Mouse (Mus musculus) stomach, postnatal 0 days (tissue): Measurements from ENCODE around the gene Wfs1. TPM values are rescaled to one million over a fixed set of nuclear protein-coding genes. Genes with fewer than 3 reads are reported as not detected.

Experiments
- ATAC-seq: fragments of 200-750 bp; cut with Nextera tagmentation; 2 replicates; pipeline ENCODE4 v1.8.0; 2017; ENCODE audit not compliant: low FRiP score, low TSS enrichment
- DNase-seq: peaks from one replicate; pipeline ENCODE4 v3.0.0-alpha.2; 2016; ENCODE audit warnings: low spot score
- H3K27ac ChIP-seq: fragments of 300-500 bp; sonication (generic); replicated peaks from 2 replicates; pipeline ENCODE4 v1.5.1; 2014; ENCODE audit warnings: mild to moderate bottlenecking, control low read depth
- H3K27me3 ChIP-seq: fragments of 300-500 bp; sonication (generic); 2 replicates; pipeline ENCODE4 v1.6.1; 2014; ENCODE audit warnings: low read length; ENCODE audit not compliant: control insufficient read depth, insufficient read depth
- H3K36me3 ChIP-seq: fragments of 300-500 bp; sonication (generic); 2 replicates; pipeline ENCODE4 v1.6.1; 2014; ENCODE audit warnings: low read length, mixed read lengths; ENCODE audit not compliant: control insufficient read depth, insufficient read depth
- H3K4me1 ChIP-seq: fragments of 300-500 bp; sonication (generic); replicated peaks from 2 replicates; pipeline ENCODE4 v1.6.1; 2014; ENCODE audit warnings: antibody characterized with exemption; ENCODE audit not compliant: control insufficient read depth, insufficient read depth
- H3K4me2 ChIP-seq: fragments of 300-500 bp; sonication (generic); replicated peaks from 2 replicates; pipeline ENCODE4 v1.6.1; 2014; ENCODE audit warnings: low read depth, mild to moderate bottlenecking, control low read depth, moderate library complexity
- H3K4me3 ChIP-seq: fragments of 300-500 bp; sonication (generic); 2 replicates; pipeline ENCODE4 v1.5.1; 2014; ENCODE audit warnings: low read depth, low read length, control low read depth
- H3K9ac ChIP-seq: fragments of 300-500 bp; sonication (generic); 2 replicates; pipeline ENCODE4 v1.6.1; 2014; ENCODE audit warnings: mild to moderate bottlenecking, low read length, control low read depth, mixed read lengths
- H3K9me3 ChIP-seq: fragments of 300-500 bp; sonication (generic); 2 replicates; pipeline ENCODE4 v1.6.1; 2016; ENCODE audit warnings: low read length; ENCODE audit not compliant: control insufficient read depth
- CTCF ChIP-seq: IDR thresholded peaks from 2 replicates; pipeline ENCODE4 v1.5.1; 2016; ENCODE audit warnings: antibody characterized with exemption, low read depth, mild to moderate bottlenecking, moderate library complexity
- EP300 ChIP-seq: optimal IDR thresholded peaks from 2 replicates; pipeline ENCODE3; 2016; ENCODE audit warnings: antibody characterized with exemption
- WGBS: fragments of 180-500 bp; shearing (Covaris S2); extraction: QIAGEN DNeasy Blood & Tissue Kit; methylation state at CpG from one replicate; pipeline ENCODE4 v1.1.7; 2014; 5-methylcytosine and 5-hydroxymethylcytosine counted together
- polyA plus RNA-seq: library from polyadenylated mRNA; unstranded; fragments of >200 nt; fragmentation: Nextera tagmentation; extraction: Ambion mirVana; gene quantifications from 2 replicates; pipeline ENCODE4 v1.2.1, GENCODE M21; 2015

The Wfs1 gene
- polyA plus RNA-seq, 1 experiment from 2014 or later, result 7.6 TPM

GRCm38 (mm10) chr5:36979631-36980030 lies 9.4 kb downstream of the Wfs1 start:
- H3K4me3 ChIP-seq, result no peak overlapping the region
- H3K27me3 ChIP-seq, result no peaks in the 10 kb centered on the region
- H3K4me2 ChIP-seq, result no peak overlapping the region
- H3K9ac ChIP-seq, result no peak overlapping the region
- no peaks in the 10 kb centered on the region for H3K9me3 ChIP-seq
- no peaks in the 10 kb centered on the region for H3K36me3 ChIP-seq
- DNase-seq (no peak), ATAC-seq (no peak)
- WGBS, result 80% methylated on average over 7 of the region's 7 CpGs
- no peak overlapping the region for H3K27ac ChIP-seq
- no peaks in the 10 kb centered on the region for H3K4me1 ChIP-seq
- TF ChIP-seq CTCF (no peak), EP300 (no peak)

- H3K27ac ChIP-seq, result no peak overlapping the region
- TF ChIP-seq EP300 (no peak), CTCF (no peak)
- ATAC-seq (peak; percentile 15; the same call in 1 of the 2 replicates), DNase-seq (no peak)
- H3K9ac ChIP-seq, result no peak overlapping the region
- no peak overlapping the region for H3K4me2 ChIP-seq
- WGBS, result 51% methylated on average over 8 of the region's 8 CpGs
- no peak overlapping the region for H3K4me3 ChIP-seq
- H3K36me3 ChIP-seq, result no peaks in the 10 kb centered on the region
- H3K27me3 ChIP-seq, result no peaks in the 10 kb centered on the region
- no peaks in the 10 kb centered on the region for H3K4me1 ChIP-seq
- H3K9me3 ChIP-seq, result no peaks in the 10 kb centered on the region
These were observed 10.0 kb downstream of the Wfs1 start for GRCm38 (mm10) chr5:36979001-36979400.

GRCm38 (mm10) chr5:36977809-36978208 lies 11.2 kb downstream of the Wfs1 start:
- WGBS, result 67% methylated on average over 9 of the region's 9 CpGs
- Histone ChIP-seq H3K9me3 (no peaks in the 10 kb centered on the region), H3K4me2 (no peak overlapping the region), H3K27ac (no peak overlapping the region), H3K36me3 (no peaks in the 10 kb centered on the region), H3K4me3 (no peak overlapping the region), H3K27me3 (no peaks in the 10 kb centered on the region), H3K9ac (no peak overlapping the region), H3K4me1 (no peaks in the 10 kb centered on the region)
- DNase-seq, result no peak
- ATAC-seq, result no peak
- TF ChIP-seq CTCF (no peak), EP300 (no peak)

- H3K4me1 ChIP-seq, result no peaks in the 10 kb centered on the region
- 0 out of 2 replicates have a peak, but pooled peaks cover 2% of the 10 kb centered on the region for H3K36me3 ChIP-seq
- no peak overlapping the region for H3K9ac ChIP-seq
- H3K9me3 ChIP-seq, result no peaks in the 10 kb centered on the region
- DNase-seq, result no peak
- no peaks in the 10 kb centered on the region for H3K27me3 ChIP-seq
- 79% methylated on average over 13 of the region's 13 CpGs for WGBS
- no peak overlapping the region for H3K4me3 ChIP-seq
- H3K27ac ChIP-seq, result no peak overlapping the region
- no peak overlapping the region for H3K4me2 ChIP-seq
- ATAC-seq, result no peak
- no peak for TF ChIP-seq EP300
- TF ChIP-seq CTCF, result no peak
These were observed 13.7 kb downstream of the Wfs1 start for GRCm38 (mm10) chr5:36975336-36975735.

GRCm38 (mm10) chr5:36971587-36971986 lies 17.4 kb downstream of the Wfs1 start:
- no peak for ATAC-seq
- H3K9ac ChIP-seq, result no peak overlapping the region
- DNase-seq, result no peak
- no peaks in the 10 kb centered on the region for H3K4me1 ChIP-seq
- peaks cover 2% of the 10 kb centered on the region; the same call in 1 of the 2 replicates for H3K36me3 ChIP-seq
- no peaks in the 10 kb centered on the region for H3K27me3 ChIP-seq
- no peaks in the 10 kb centered on the region for H3K9me3 ChIP-seq
- H3K4me3 ChIP-seq, result no peak overlapping the region
- H3K4me2 ChIP-seq, result no peak overlapping the region
- TF ChIP-seq EP300 (no peak), CTCF (no peak)
- no peak overlapping the region for H3K27ac ChIP-seq
- 81% methylated on average over 8 of the region's 8 CpGs for WGBS

- H3K4me1 ChIP-seq, result no peaks in the 10 kb centered on the region
- H3K9ac ChIP-seq, result no peak overlapping the region
- DNase-seq, result no peak
- no peaks in the 10 kb centered on the region for H3K36me3 ChIP-seq
- H3K4me3 ChIP-seq, result no peak overlapping the region
- H3K4me2 ChIP-seq, result no peak overlapping the region
- no peaks in the 10 kb centered on the region for H3K9me3 ChIP-seq
- TF ChIP-seq CTCF, result no peak
- TF ChIP-seq EP300, result no peak
- WGBS, result 26% methylated on average over 5 of the region's 5 CpGs
- no peak for ATAC-seq
- no peaks in the 10 kb centered on the region for H3K27me3 ChIP-seq
- no peak overlapping the region for H3K27ac ChIP-seq
These were observed 28.5 kb downstream of the Wfs1 start for GRCm38 (mm10) chr5:36960501-36960900.
